Mouse (Mus musculus): ENCODE measurements around the gene Ikzf1.

- no peak for TF ChIP-seq CTCF (IDR thresholded peaks at IDR 0.05; ENCODE audit: control insufficient read depth, insufficient read depth, insufficient read length)
- no peak for TF ChIP-seq MYOG (IDR thresholded peaks at IDR 0.05; ENCODE audit: control insufficient read depth, extremely low read depth, insufficient read length)
- no peak for TF ChIP-seq MAX (IDR thresholded peaks at IDR 0.05)
These were observed 83.3 kb downstream of the Ikzf1 start for GRCm38 (mm10) chr11:11768057-11768456.

All from C2C12 (cell line).